24 mouse cellular contexts compared by ENCODE assay signal in genomic region chr2:135963089-135963488, GRCm38 (mm10).
"Had no signal": no experiment of that assay in that cellular context is flagged by ENCODE, and none has a peak within 500 bp of the region (broad histone marks: within the 10 kb centered on the region; RNA-seq: fewer than 3 reads in every experiment).

No protein-coding gene starts in this region.

- H3K9ac ChIP-seq: forebrain, embryonic 15.5 days; forebrain, postnatal 0 days; hindbrain, embryonic 13.5 days; hindbrain, embryonic 15.5 days; kidney, embryonic 15.5 days; limb, embryonic 13.5 days; limb, embryonic 15.5 days; liver, embryonic 12.5 days; liver, embryonic 14.5 days had no signal

- DNase-seq: forebrain, postnatal 0 days; gastrocnemius, postnatal 14 days; gastrocnemius, postnatal 36 days; heart, adult 18-20 months; kidney, adult 11 months; kidney, adult 2 months; kidney, adult 9 months; kidney, postnatal 14 days; kidney, postnatal 36 days; layer of hippocampus, adult 9-11 months; layer of hippocampus, postnatal 36 days; left cerebral cortex, postnatal 4 days; lung, adult 18-20 months had no signal

- H3K4me3 ChIP-seq: forebrain, embryonic 15.5 days; hindbrain, embryonic 13.5 days; hindbrain, embryonic 15.5 days; kidney, embryonic 15.5 days; limb, embryonic 13.5 days; limb, embryonic 15.5 days; liver, embryonic 12.5 days had no signal

- H3K9me3 ChIP-seq: forebrain, embryonic 15.5 days; hindbrain, embryonic 13.5 days; hindbrain, embryonic 15.5 days; kidney, embryonic 15.5 days; limb, embryonic 13.5 days; limb, embryonic 15.5 days; liver, embryonic 12.5 days had no signal

- H3K27ac ChIP-seq: forebrain, embryonic 15.5 days; hindbrain, embryonic 13.5 days; hindbrain, embryonic 15.5 days; hindbrain, postnatal 0 days; kidney, embryonic 15.5 days; kidney, postnatal 0 days; limb, embryonic 13.5 days; limb, embryonic 15.5 days; liver, embryonic 12.5 days; liver, embryonic 14.5 days had no signal

- ATAC-seq: forebrain, embryonic 15.5 days; forebrain, postnatal 0 days; hindbrain, postnatal 0 days; intestine, embryonic 16.5 days; liver, embryonic 12.5 days had no signal

- H3K36me3 ChIP-seq: forebrain, embryonic 15.5 days; limb, embryonic 13.5 days; limb, embryonic 15.5 days; liver, embryonic 12.5 days had no signal

- H3K4me2 ChIP-seq: forebrain, embryonic 15.5 days; hindbrain, embryonic 13.5 days; hindbrain, embryonic 15.5 days; kidney, embryonic 15.5 days; limb, embryonic 13.5 days; limb, embryonic 15.5 days; liver, embryonic 12.5 days had no signal

- H3K27me3 ChIP-seq: forebrain, embryonic 15.5 days; hindbrain, embryonic 13.5 days; hindbrain, embryonic 15.5 days; limb, embryonic 13.5 days; limb, embryonic 15.5 days; liver, embryonic 12.5 days had no signal

- H3K4me1 ChIP-seq: kidney, embryonic 15.5 days; limb, embryonic 13.5 days; limb, embryonic 15.5 days; liver, embryonic 12.5 days had no signal
